Mouse (Mus musculus) heart, postnatal 0 days (tissue): Measurements from ENCODE around the gene Pnmal2. TPM values are rescaled to one million over a fixed set of nuclear protein-coding genes. Genes with fewer than 3 reads are reported as not detected.

ENCODE experiments used
- ATAC-seq: fragments of 200-750 bp; cut with Nextera tagmentation; 2 replicates; pipeline ENCODE4 v1.8.0; 2017; ENCODE audit warnings: low read depth, moderate number of reproducible peaks, moderate library complexity; ENCODE audit not compliant: insufficient read depth
- DNase-seq: peaks from one replicate; pipeline ENCODE4 v3.0.0-alpha.2; 2016; ENCODE audit warnings: low spot score
- H3K27ac ChIP-seq: fragments of 300-500 bp; sonication (generic); 2 replicates; pipeline ENCODE4 v1.5.1; 2014; ENCODE audit warnings: low read depth, mild to moderate bottlenecking
- H3K27me3 ChIP-seq: fragments of 300-500 bp; sonication (generic); 2 replicates; pipeline ENCODE4 v1.6.1; 2014; ENCODE audit warnings: low read length, mixed read lengths; ENCODE audit not compliant: control insufficient read depth, insufficient read depth
- H3K36me3 ChIP-seq: fragments of 300-500 bp; sonication (generic); replicated peaks from 2 replicates; pipeline ENCODE4 v1.6.1; 2014; ENCODE audit warnings: low read length, mixed read lengths; ENCODE audit not compliant: control insufficient read depth, insufficient read depth
- H3K4me1 ChIP-seq: fragments of 300-500 bp; sonication (generic); 2 replicates; pipeline ENCODE4 v1.6.1; 2014; ENCODE audit warnings: antibody characterized with exemption; ENCODE audit not compliant: control insufficient read depth, insufficient read depth
- H3K4me2 ChIP-seq: fragments of 300-500 bp; sonication (generic); 2 replicates; pipeline ENCODE4 v1.6.1; 2014; ENCODE audit warnings: low read depth, mild to moderate bottlenecking, low read length, moderate library complexity
- H3K4me3 ChIP-seq: fragments of 300-500 bp; sonication (generic); 2 replicates; pipeline ENCODE4 v1.5.1; 2014; ENCODE audit warnings: low read depth, low read length
- H3K9ac ChIP-seq: fragments of 300-500 bp; sonication (generic); replicated peaks from 2 replicates; pipeline ENCODE4 v1.6.1; 2014; ENCODE audit warnings: low read depth, low read length, mixed read lengths
- H3K9me3 ChIP-seq: fragments of 300-500 bp; sonication (generic); replicated peaks from 2 replicates; pipeline ENCODE4 v1.6.1; 2016; ENCODE audit warnings: low read length; ENCODE audit not compliant: control insufficient read depth
- CTCF ChIP-seq: IDR thresholded peaks from 2 replicates; pipeline ENCODE4 v1.5.1; 2016; ENCODE audit warnings: antibody characterized with exemption, control low read depth, low read depth
- EP300 ChIP-seq: IDR thresholded peaks from 2 replicates; pipeline ENCODE4 v1.6.1; 2016; ENCODE audit warnings: antibody characterized with exemption, low read depth
- WGBS: fragments of 180-500 bp; shearing (Covaris S2); extraction: QIAGEN DNeasy Blood & Tissue Kit; methylation state at CpG from one replicate; pipeline ENCODE4 v1.1.7; 2014; 5-methylcytosine and 5-hydroxymethylcytosine counted together
- polyA plus RNA-seq: library from polyadenylated mRNA; unstranded; fragments of >200 nt; fragmentation: Nextera tagmentation; extraction: Ambion mirVana; gene quantifications from 2 replicates; pipeline ENCODE4 v1.2.1, GENCODE M21; 2015
- total RNA-seq: library from RNA; depleted of rRNA; stranded (reverse); fragments of >200 nt; gene quantifications from 2 replicates; pipeline ENCODE4 v1.2.3, GENCODE M21; 2014; ENCODE audit warnings: low replicate concordance

Gene Pnmal2
- total and polyA plus RNA-seq, 2 experiments from 2014 or later = 3.4 to 4.0 TPM

DNA sequence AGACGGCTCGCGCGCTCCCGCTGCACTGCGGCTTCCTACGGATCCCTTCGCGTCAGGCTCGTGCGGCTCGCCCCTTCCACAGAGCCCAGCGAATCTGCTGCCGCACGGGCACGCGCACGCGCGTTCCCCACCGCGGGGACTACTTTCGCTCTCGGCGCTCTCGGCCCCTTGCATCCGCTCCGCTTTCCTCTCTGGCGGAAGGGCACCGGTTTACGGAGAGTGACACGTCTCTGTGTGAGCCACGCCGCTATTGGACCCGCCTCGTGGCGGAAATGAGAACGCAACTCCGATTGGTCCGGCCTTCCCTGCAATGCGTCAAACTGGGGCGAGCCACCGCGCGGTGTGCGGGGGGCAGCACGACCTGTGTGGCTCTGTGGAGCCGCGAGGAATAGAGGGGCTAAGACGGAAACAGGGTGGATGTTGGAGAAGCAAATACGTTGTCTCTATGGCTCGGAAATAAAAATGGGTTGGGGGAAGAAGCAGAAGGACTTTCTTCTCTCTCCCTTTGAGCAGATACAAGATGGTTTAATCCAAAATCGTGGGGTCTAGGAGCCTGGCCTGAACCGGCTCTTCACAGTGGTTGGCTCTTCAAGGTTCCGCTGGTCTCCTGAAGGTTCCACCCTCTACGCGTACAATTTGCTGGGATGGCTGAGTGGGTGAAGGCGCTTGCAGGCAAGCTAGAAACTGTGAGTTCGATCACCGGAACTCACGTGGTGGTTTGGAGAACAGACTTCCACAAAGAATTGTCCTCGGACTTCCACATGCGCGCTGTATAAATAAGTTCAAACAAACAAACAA is 20.2 kb upstream of the Pnmal2 start, which contains the start of gene Calm3:
Calm3 (minus strand) TSS at position 78 of the 798 bp plus-strand sequence.
- H3K9me3 ChIP-seq = no peaks in the 10 kb centered on the region
- TF ChIP-seq CTCF (no peak), EP300 (peak; percentile 95; the same call in 1 of the 2 replicates)

DNA sequence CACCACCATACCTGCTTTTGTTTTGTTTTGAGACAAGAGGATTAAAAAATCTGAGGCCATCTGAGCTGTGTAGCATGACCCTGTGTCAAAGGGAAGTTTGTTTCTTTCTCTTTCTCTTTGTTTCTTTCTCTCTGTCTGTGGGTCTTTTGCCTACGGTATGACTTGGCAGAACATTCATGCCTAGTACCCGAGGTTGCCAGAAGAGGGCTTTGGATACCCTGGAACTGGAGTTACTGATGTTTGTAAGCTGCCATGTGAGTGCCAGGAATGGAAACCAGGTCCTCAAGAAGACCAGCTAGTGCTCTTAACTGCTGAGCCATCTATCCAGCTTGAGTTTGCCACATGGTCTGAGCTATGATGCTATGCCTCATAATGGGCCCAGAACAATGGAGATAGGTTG is 16.1 kb upstream of the Pnmal2 start:
- Histone ChIP-seq H3K4me3 (no peak overlapping the region), H3K4me2 (no peak overlapping the region), H3K9me3 (no peaks in the 10 kb centered on the region), H3K27me3 (no peaks in the 10 kb centered on the region), H3K36me3 (no peaks in the 10 kb centered on the region), H3K4me1 (no peaks in the 10 kb centered on the region), H3K9ac (no peak overlapping the region), H3K27ac (no peak overlapping the region)
- ATAC-seq = no peak
- DNase-seq = no peak
- 27% methylated on average over 2 of the region's 2 CpGs for WGBS
- TF ChIP-seq CTCF = no peak
- TF ChIP-seq EP300 = no peak

More for the DNA sequence above, 20.2 kb upstream of the Pnmal2 start, which contains the start of gene Calm3:
- Histone ChIP-seq H3K36me3 (peaks cover 11% of the 10 kb centered on the region), H3K4me3 (peak within 1 kb of the TSS; percentile 89), H3K27ac (peak within 1 kb of the TSS; percentile 95), H3K27me3 (no peaks in the 10 kb centered on the region), H3K9ac (peak within 1 kb of the TSS; percentile 93), H3K4me2 (peak within 1 kb of the TSS; percentile 99), H3K4me1 (peaks cover 37% of the 10 kb centered on the region)
- ATAC-seq = peak; percentile 86
- 2% methylated on average over 64 of the region's 64 CpGs for WGBS
- peak; percentile 98 for DNase-seq

DNA sequence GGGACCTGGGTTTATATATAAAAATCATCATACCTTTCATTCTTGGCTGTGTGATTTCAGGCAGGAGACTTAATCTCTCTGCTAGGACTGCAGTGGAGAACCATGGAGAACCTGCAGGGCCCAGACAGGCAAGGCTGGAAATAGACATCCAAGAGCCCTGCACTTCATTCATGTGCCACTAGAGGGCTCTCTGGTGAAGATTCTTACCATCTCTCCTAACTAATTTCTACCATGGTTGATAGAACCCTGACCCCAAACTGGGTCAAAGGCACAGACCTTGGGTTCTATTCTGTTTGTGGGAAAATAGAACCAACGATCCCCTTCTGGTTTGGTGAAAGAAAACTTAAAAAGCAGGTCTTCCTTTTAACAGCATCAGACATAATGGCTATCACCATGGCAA is 13.6 kb upstream of the Pnmal2 start:
- WGBS = 7% methylated on average over 1 of the region's 1 CpGs
- TF ChIP-seq EP300 = no peak
- TF ChIP-seq CTCF = peak; percentile 71

DNA sequence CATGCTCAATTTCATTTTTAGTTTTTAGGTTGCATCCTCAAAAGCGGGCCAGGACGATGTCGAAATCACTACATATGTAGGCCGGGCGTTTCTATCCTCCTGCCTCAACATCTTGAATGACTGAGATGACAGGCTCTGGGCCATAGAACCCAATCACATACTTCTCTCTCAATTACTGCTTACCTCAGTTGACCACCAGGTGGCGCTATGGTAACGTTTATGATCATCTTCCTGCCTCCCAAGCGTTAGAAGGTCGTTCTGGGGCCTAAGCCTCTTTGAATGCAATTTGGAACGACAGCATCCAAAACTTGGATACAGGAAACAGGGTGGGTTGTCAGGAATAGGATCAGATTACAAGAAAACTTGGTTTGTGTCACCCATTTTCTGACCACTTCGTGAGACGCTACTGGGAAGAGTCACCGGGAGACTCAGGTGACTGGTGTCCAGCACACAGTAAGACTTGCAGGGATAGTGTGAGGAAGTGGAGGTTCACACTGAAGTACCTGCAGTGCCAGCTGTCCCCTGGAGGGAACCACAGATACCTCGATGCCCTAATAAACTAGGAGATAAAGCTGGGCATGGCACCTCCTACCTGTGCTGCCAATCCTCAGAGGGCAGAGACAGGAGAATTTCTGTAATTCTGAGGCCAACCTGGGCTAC is 12.4 kb upstream of the Pnmal2 start:
- Histone ChIP-seq H3K9me3 (no peaks in the 10 kb centered on the region), H3K27me3 (no peaks in the 10 kb centered on the region), H3K4me3 (no peak overlapping the region), H3K36me3 (no peaks in the 10 kb centered on the region), H3K4me2 (no peak overlapping the region), H3K27ac (no peak overlapping the region), H3K4me1 (no peaks in the 10 kb centered on the region), H3K9ac (no peak overlapping the region)
- 21% methylated on average over 14 of the region's 14 CpGs for WGBS
- ATAC-seq = peak; percentile 66; the same call in 1 of the 2 replicates
- DNase-seq = peak; percentile 80
- TF ChIP-seq CTCF (peak; percentile 90), EP300 (no peak)

More for the DNA sequence above, 13.6 kb upstream of the Pnmal2 start:
- H3K27me3 ChIP-seq = no peaks in the 10 kb centered on the region
- no peaks in the 10 kb centered on the region for H3K9me3 ChIP-seq
- H3K27ac ChIP-seq = no peak overlapping the region
- H3K36me3 ChIP-seq = no peaks in the 10 kb centered on the region
- no peaks in the 10 kb centered on the region for H3K4me1 ChIP-seq
- H3K4me3 ChIP-seq = no peak overlapping the region
- ATAC-seq (no peak), DNase-seq (peak; percentile 44)
- H3K9ac ChIP-seq = no peak overlapping the region
- no peak overlapping the region for H3K4me2 ChIP-seq

DNA sequence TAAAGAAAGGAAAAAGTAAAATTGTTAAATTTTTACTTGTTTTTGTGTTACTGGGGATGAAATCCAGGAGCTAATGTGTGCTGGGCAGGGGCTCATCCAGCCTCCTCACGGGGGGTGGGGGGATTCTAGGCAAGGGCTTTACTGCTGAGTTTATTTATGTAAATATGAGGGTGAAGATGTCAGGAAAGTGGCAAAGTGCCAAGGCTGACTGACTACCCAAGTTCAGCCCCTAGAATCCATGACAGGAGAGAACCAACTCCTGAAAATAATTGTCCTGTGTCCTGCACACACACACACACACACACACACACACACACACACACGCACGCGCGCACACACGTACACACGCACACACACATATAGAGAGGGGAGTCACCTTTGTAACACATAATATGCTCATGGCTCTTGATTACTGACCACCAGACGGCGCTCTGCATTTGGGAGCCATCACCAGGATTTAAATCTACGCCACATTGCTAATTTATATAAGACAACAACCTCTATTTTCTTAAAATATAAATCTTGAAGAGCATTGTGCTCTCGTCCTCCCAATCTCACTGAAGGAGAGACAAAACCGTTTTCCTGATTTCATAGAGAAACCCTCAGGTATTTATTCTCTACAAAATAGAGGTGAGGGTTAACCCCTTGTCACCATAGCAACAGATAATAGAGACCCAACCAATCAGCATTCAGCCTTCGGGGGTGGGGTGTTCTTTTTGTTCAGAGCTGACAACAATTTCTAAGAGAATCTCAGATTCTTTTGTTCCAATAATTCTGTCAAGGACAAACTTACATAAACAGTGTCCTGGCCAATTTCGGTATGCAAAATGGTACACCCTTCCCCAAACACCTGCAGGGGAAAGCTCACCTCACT is 11.5 kb upstream of the Pnmal2 start:
- no peak for ATAC-seq
- Histone ChIP-seq H3K4me3 (no peak overlapping the region), H3K36me3 (no peaks in the 10 kb centered on the region), H3K4me1 (no peaks in the 10 kb centered on the region), H3K9me3 (no peaks in the 10 kb centered on the region), H3K27ac (no peak overlapping the region), H3K4me2 (no peak overlapping the region), H3K27me3 (no peaks in the 10 kb centered on the region), H3K9ac (no peak overlapping the region)
- 34% methylated on average over 14 of the region's 14 CpGs for whole genome bisulfite sequencing
- no peak for DNase-seq
- TF ChIP-seq EP300 (no peak), CTCF (peak; percentile 68)
